Mouse (Mus musculus): ENCODE results near the gene Sco1. TPM values are rescaled to one million over a fixed set of nuclear protein-coding genes. Genes with fewer than 3 reads are reported as not detected.

Sco1 gene
- 8.2 TPM for polyA plus RNA-seq (2017; shearing (Covaris generic))

GRCm38 (mm10) chr11:67052321-67052952 is at the start of gene Sco1, which contains the start of gene Adprm:
Gene Sco1, plus strand, starts transcription at chr11:67052670.
Gene Adprm, minus strand, starts transcription at chr11:67052594.

GRCm38 (mm10) chr11:67024867-67025477 is 27.5 kb upstream of the Sco1 start, which contains the start of gene Tmem220:
Gene Tmem220, plus strand, starts transcription at chr11:67025154.

GRCm38 (mm10) chr11:67078000-67078399 is 25.5 kb downstream of the Sco1 start, which contains the start of gene Myh3:
Gene Myh3, plus strand, starts transcription at chr11:67078300.

Other genes with a start within 250 kb of the Sco1 start
- gene Pirt, start 140.7 kb upstream of the Sco1 start, polyA plus RNA-seq (2017; shearing (Covaris generic)): not detected
- not detected for gene Tmem238l, start 96.0 kb upstream of the Sco1 start, polyA plus RNA-seq (2017; shearing (Covaris generic))
- gene Tmem220, start 27.5 kb upstream of the Sco1 start, polyA plus RNA-seq (2017; shearing (Covaris generic)): 0.51 TPM
- 41.1 TPM for gene Adprm, start 76 bp upstream of the Sco1 start, polyA plus RNA-seq (2017; shearing (Covaris generic))
- 0.07 TPM for gene Myh3, start 25.6 kb downstream of the Sco1 start, polyA plus RNA-seq (2017; shearing (Covaris generic))
- gene Myh2, start 118.4 kb downstream of the Sco1 start, polyA plus RNA-seq (2017; shearing (Covaris generic)): not detected
- gene Myh1, start 147.4 kb downstream of the Sco1 start, polyA plus RNA-seq (2017; shearing (Covaris generic)): not detected
- 0.07 TPM for gene Myh4, start 185.4 kb downstream of the Sco1 start, polyA plus RNA-seq (2017; shearing (Covaris generic))
- gene Myh8, start 224.5 kb downstream of the Sco1 start, polyA plus RNA-seq (2017; shearing (Covaris generic)): 0.14 TPM